Mouse (Mus musculus): ENCODE data around the gene Lta. TPM values are rescaled to one million over a fixed set of nuclear protein-coding genes. Genes with fewer than 3 reads are reported as not detected.

Lta gene
- polyA plus RNA-seq (2014; fragmentation: Illumina TruSeq; extraction: RNeasy Lipid Tissue Mini Kit (QIAGEN cat#74804); ENCODE audit: low read depth, low replicate concordance), result not detected

DNA sequence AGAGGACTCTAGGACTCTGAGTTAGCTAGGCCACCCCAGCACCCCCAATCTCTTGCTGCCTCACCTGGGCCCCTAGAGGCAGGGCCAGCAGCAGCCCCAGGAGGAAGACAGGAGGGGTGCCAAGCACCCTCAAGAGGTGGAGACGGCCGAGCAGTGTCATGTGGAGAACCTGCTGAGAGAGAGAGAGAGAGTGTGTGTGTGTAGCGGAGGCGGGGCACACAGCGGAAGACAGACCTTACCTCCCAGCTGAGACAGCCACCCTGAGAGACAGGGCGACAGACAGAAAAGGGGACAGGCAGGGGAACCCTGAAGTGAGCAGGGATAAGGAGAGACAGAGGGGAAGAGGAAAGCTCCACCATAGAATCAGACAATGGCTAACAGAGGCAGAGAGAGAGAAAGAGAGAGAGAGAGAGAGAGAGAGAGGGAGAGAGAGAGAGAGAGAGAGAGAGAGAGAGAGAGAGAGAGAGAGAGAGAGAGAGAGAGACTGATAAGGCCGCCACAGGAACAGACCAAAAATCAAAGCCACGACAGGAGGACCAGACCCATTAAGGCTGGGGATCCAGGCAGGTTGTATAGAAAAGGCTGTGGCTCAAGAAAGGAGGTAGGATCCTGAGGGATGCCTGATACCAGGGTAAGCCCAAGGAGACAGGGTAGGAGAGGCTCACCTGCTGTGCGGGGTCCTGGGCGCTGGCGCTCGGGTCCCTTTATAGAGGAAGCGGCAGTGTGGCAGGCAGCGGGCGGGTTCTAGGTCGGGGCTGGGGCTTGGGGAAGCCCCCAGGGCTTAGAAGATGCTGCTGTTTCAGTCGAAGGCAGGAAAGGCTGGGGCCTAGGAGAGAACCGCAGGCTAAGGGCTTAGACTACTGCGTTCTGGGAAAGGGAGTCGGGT lies at the start of gene Lta:
TSS of gene Lta (minus strand) at position 858 of the 886 bp plus-strand sequence.

DNA sequence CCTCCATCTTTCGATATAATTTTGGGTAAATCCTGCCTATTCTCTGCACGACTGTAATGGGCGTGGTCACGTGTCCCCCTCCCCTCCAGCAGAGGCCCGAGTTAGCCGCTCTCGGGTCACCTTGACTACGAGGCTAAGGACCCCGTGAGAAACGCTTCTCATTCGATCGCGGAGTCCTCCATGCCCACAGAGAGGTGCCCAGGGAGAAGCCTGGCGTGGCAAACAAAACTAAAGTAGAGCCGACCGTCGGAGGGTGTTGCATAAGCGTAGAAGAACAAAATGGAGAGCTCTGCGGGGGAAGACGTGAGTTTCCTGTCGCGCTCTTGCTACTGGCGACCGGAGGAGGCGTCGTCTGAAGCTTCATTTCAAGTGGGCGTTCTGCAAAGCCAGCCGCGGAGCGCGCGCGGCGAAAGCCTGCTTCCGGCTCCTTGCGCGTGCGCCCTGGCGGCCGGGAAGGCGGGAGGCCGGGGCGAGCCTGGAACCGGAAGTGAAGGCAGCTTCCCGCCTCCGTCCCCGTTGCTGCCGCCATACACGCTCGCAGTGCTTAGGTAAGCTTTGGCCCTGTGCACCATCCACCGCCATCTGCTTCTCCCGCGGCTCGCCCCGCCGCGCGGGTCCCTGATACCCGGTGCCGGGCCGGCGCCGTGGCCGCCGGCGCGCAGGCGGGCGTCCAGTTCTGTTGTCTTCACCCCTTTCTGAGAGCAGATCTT lies 36.3 kb upstream of the Lta start, which contains the start of gene Ddx39b:
TSS of gene Ddx39b (plus strand) at position 442 of the 710 bp plus-strand sequence.

GRCm38 (mm10) chr17:35235614-35236389 lies 30.7 kb upstream of the Lta start, which contains the start of gene Nfkbil1:
Gene Nfkbil1, minus strand, starts transcription at chr17:35235792.

DNA sequence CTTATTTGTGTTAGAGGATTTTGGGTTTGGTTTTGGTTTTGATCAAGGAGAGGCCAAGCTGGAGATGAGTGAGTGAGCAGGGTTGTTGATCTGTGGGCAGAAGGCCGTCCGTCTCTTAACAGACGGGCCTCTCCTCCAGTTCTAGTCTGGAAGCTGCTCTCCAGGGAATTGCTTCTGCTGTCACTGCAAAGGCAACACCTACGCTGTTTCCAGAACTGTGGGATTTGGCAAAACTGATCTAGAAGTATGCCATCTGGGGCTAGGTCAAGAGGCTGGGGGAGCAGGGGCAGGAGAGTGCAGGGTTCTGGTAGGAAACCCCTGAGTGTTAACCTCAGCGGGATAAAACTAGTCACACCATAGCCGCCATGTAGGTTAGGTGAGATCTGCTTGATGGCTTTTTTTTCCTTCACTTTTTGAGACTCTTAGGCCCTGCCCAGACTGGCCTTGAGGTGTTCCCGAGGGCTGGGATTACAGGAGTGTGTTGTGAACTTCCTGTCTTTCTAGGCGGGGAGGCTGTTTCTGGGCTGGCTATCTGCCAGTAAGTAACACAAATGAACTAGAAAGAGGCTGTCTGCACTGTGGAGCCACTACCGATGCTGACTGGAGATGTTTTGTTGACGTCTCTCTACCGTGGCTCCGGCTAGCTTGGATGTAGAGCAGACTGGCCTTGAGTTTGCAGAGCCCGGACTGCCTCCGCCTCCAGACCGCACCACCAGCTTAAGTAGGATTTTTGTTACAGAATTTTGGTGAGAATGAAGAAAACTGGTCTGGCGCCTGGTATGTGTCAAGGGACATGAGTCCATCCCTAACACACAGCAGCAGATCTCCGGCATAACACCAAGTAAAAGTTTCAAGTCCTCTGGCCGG lies 28.2 kb upstream of the Lta start, which contains the start of gene Atp6v1g2:
TSS of gene Atp6v1g2 (plus strand) at position 547 of the 867 bp plus-strand sequence.

GRCm38 (mm10) chr17:35220156-35220952 lies 15.2 kb upstream of the Lta start, which contains the start of gene Gm16181:
Gene Gm16181, plus strand, starts transcription at chr17:35220834.

DNA sequence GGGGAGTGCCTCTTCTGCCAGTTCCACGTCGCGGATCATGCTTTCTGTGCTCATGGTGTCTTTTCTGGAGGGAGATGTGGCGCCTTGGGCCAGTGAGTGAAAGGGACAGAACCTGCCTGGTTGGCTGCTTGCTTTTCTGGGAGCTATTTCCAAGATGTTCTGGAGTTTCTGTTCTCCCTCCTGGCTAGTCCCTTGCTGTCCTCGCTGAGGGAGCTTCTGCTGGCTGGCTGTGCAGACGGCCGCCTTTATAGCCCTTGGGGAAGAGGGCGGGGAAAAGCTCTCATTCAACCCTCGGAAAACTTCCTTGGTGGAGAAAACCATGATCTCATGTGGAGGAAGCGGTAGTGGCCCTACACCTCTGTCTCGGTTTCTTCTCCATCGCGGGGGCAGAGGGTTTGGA lies 3.4 kb downstream of the Lta start, which contains the start of gene Tnf:
TSS of gene Tnf (minus strand) at position 221 of the 400 bp plus-strand sequence.

DNA sequence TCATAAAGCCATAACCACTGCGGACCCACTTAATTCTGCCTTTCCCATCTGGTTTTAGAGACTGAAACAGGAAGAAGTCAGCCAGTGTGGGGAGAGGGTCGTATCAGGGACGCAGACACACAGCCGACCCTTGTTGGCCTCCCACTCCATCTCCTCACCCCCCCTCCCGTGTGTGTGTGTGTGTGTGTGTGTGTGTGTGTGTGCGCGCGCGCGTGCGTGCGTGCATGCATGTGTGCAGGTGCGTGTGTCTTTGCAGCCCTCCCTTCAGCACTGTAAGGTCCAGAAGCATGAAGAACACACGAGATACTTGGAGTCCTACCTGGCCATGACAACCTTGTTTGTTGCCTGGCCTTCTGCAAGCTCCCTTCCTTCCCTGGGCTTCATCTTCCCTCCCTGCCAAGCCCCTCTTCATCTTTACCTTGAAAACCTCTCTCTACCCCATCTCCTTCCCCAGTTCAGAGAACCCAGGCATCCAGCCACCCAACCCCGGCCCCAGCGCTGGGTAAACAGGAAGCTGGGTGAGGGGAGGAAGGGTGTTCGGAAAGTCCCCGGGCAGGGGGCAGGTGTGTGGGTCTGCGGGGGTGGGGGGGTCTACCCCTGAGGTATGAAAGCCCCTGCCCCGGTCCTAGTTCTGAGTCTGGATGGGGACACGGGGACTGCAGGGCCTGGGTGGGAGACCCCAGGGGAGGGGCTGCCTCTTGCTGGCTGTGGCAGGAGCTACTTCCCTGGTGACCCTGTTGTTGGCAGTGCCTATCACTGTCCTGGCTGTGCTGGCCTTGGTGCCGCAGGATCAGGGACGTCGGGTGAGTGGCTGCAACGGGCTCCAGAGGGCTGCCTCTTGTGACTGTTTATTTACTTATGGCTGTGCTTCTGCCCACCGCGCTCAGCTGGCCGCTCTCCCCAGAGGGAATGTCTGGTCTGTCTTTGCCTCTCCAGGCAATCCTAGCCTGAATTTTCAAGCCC lies 11.0 kb downstream of the Lta start, which contains the start of gene Ltb:
TSS of gene Ltb (plus strand) at position 559 of the 963 bp plus-strand sequence.

GRCm38 (mm10) chr17:35187959-35188610 lies 17.1 kb downstream of the Lta start, which contains the start of gene Lst1:
Gene Lst1, minus strand, starts transcription at chr17:35188439.

GRCm38 (mm10) chr17:35175968-35176367 lies 29.2 kb downstream of the Lta start, which contains the start of gene Aif1:
Gene Aif1, minus strand, starts transcription at chr17:35176068.

DNA sequence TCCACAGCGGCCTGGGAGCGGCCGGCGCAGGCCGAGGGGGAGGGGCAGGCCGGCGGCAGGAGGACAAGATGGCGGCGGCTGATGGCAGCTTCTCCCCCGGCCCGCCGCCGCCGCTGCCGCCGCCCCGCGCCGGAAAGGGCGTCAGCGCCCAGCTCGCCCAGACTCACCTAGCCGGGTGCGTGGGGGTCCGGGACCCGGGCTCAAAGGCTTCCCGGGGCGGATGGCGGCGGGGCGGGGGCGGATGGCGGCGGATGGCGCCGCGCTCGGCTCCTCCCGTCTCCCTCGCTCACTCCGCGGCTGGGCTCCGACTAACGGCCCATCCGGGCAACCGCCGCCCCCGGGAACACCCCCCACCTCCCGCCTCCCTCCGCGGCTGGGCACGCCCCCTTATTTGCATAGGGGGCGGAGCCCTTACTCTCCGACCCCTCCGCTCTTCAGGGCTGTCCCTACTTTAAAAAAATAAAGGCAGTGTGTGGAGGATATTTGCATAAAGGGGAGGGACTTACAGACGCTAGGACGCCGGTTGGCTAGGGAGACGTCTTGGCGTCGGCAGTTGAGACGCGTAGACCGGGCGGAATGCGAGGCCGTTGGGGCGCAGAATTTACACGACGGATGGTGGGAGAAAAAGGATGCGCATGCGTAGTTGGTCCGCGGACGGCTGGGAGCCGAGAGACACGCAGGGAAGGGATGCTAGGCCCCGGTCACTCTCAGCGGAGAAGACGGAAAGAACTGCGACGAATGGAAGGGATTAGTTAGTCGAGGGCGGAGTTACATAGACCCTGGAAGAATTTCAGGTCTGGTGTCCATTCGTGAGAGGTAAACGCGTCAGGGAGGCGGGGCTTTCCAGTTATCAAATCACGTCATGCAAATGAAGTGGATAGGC lies 40.3 kb downstream of the Lta start, which contains the start of gene Prrc2a:
TSS of gene Prrc2a (minus strand) at position 330 of the 883 bp plus-strand sequence.

Other genes starting within 250 kb of the Lta start
- 46.5 TPM for gene Hspa1b, start 246.1 kb downstream of the Lta start, polyA plus RNA-seq (2014; fragmentation: Illumina TruSeq; extraction: RNeasy Lipid Tissue Mini Kit (QIAGEN cat#74804); ENCODE audit: low read depth, low replicate concordance)
- not detected for gene Gm20481, start 235.4 kb downstream of the Lta start, polyA plus RNA-seq (2014; fragmentation: Illumina TruSeq; extraction: RNeasy Lipid Tissue Mini Kit (QIAGEN cat#74804); ENCODE audit: low read depth, low replicate concordance)
- 23.9 TPM for gene Hspa1a, start 233.2 kb downstream of the Lta start, polyA plus RNA-seq (2014; fragmentation: Illumina TruSeq; extraction: RNeasy Lipid Tissue Mini Kit (QIAGEN cat#74804); ENCODE audit: low read depth, low replicate concordance)
- gene Hspa1l, start 232.6 kb downstream of the Lta start, polyA plus RNA-seq (2014; fragmentation: Illumina TruSeq; extraction: RNeasy Lipid Tissue Mini Kit (QIAGEN cat#74804); ENCODE audit: low read depth, low replicate concordance), result not detected
- gene Lsm2, start 223.5 kb downstream of the Lta start, polyA plus RNA-seq (2014; fragmentation: Illumina TruSeq; extraction: RNeasy Lipid Tissue Mini Kit (QIAGEN cat#74804); ENCODE audit: low read depth, low replicate concordance), result 9.4 TPM
- 10.7 TPM for gene Vars, start 204.4 kb downstream of the Lta start, polyA plus RNA-seq (2014; fragmentation: Illumina TruSeq; extraction: RNeasy Lipid Tissue Mini Kit (QIAGEN cat#74804); ENCODE audit: low read depth, low replicate concordance)
- gene Vwa7, start 188.8 kb downstream of the Lta start, polyA plus RNA-seq (2014; fragmentation: Illumina TruSeq; extraction: RNeasy Lipid Tissue Mini Kit (QIAGEN cat#74804); ENCODE audit: low read depth, low replicate concordance), result not detected
- gene Sapcd1, start 177.3 kb downstream of the Lta start, polyA plus RNA-seq (2014; fragmentation: Illumina TruSeq; extraction: RNeasy Lipid Tissue Mini Kit (QIAGEN cat#74804); ENCODE audit: low read depth, low replicate concordance), result not detected
- not detected for gene Msh5, start 158.6 kb downstream of the Lta start, polyA plus RNA-seq (2014; fragmentation: Illumina TruSeq; extraction: RNeasy Lipid Tissue Mini Kit (QIAGEN cat#74804); ENCODE audit: low read depth, low replicate concordance)
- gene Clic1, start 155.4 kb downstream of the Lta start, polyA plus RNA-seq (2014; fragmentation: Illumina TruSeq; extraction: RNeasy Lipid Tissue Mini Kit (QIAGEN cat#74804); ENCODE audit: low read depth, low replicate concordance), result 23.6 TPM
- gene Ddah2, start 146.3 kb downstream of the Lta start, polyA plus RNA-seq (2014; fragmentation: Illumina TruSeq; extraction: RNeasy Lipid Tissue Mini Kit (QIAGEN cat#74804); ENCODE audit: low read depth, low replicate concordance), result not detected
- gene Ly6g6c, start 140.0 kb downstream of the Lta start, polyA plus RNA-seq (2014; fragmentation: Illumina TruSeq; extraction: RNeasy Lipid Tissue Mini Kit (QIAGEN cat#74804); ENCODE audit: low read depth, low replicate concordance), result not detected
- not detected for gene Mpig6b, start 139.2 kb downstream of the Lta start, polyA plus RNA-seq (2014; fragmentation: Illumina TruSeq; extraction: RNeasy Lipid Tissue Mini Kit (QIAGEN cat#74804); ENCODE audit: low read depth, low replicate concordance)
- gene Ly6g6e, start 128.4 kb downstream of the Lta start, polyA plus RNA-seq (2014; fragmentation: Illumina TruSeq; extraction: RNeasy Lipid Tissue Mini Kit (QIAGEN cat#74804); ENCODE audit: low read depth, low replicate concordance), result not detected
- gene Ly6g6d, start 127.3 kb downstream of the Lta start, polyA plus RNA-seq (2014; fragmentation: Illumina TruSeq; extraction: RNeasy Lipid Tissue Mini Kit (QIAGEN cat#74804); ENCODE audit: low read depth, low replicate concordance), result not detected
- not detected for gene Ly6g6f, start 119.7 kb downstream of the Lta start, polyA plus RNA-seq (2014; fragmentation: Illumina TruSeq; extraction: RNeasy Lipid Tissue Mini Kit (QIAGEN cat#74804); ENCODE audit: low read depth, low replicate concordance)
- gene Abhd16a, start 116.1 kb downstream of the Lta start, polyA plus RNA-seq (2014; fragmentation: Illumina TruSeq; extraction: RNeasy Lipid Tissue Mini Kit (QIAGEN cat#74804); ENCODE audit: low read depth, low replicate concordance), result 4.8 TPM
- not detected for gene Ly6g5c, start 97.1 kb downstream of the Lta start, polyA plus RNA-seq (2014; fragmentation: Illumina TruSeq; extraction: RNeasy Lipid Tissue Mini Kit (QIAGEN cat#74804); ENCODE audit: low read depth, low replicate concordance)
- not detected for gene Ly6g5b, start 89.9 kb downstream of the Lta start, polyA plus RNA-seq (2014; fragmentation: Illumina TruSeq; extraction: RNeasy Lipid Tissue Mini Kit (QIAGEN cat#74804); ENCODE audit: low read depth, low replicate concordance)
- gene Gpank1, start 83.9 kb downstream of the Lta start, polyA plus RNA-seq (2014; fragmentation: Illumina TruSeq; extraction: RNeasy Lipid Tissue Mini Kit (QIAGEN cat#74804); ENCODE audit: low read depth, low replicate concordance), result 1.4 TPM
- 163 TPM for gene Csnk2b, start 83.3 kb downstream of the Lta start, polyA plus RNA-seq (2014; fragmentation: Illumina TruSeq; extraction: RNeasy Lipid Tissue Mini Kit (QIAGEN cat#74804); ENCODE audit: low read depth, low replicate concordance)
- 1.3 TPM for gene D17H6S53E, start 79.0 kb downstream of the Lta start, polyA plus RNA-seq (2014; fragmentation: Illumina TruSeq; extraction: RNeasy Lipid Tissue Mini Kit (QIAGEN cat#74804); ENCODE audit: low read depth, low replicate concordance)
- gene Apom, start 73.3 kb downstream of the Lta start, polyA plus RNA-seq (2014; fragmentation: Illumina TruSeq; extraction: RNeasy Lipid Tissue Mini Kit (QIAGEN cat#74804); ENCODE audit: low read depth, low replicate concordance), result not detected
- gene Bag6, start 70.2 kb downstream of the Lta start, polyA plus RNA-seq (2014; fragmentation: Illumina TruSeq; extraction: RNeasy Lipid Tissue Mini Kit (QIAGEN cat#74804); ENCODE audit: low read depth, low replicate concordance), result 11.5 TPM
- 7.2 TPM for gene Prrc2a, start 40.5 kb downstream of the Lta start, polyA plus RNA-seq (2014; fragmentation: Illumina TruSeq; extraction: RNeasy Lipid Tissue Mini Kit (QIAGEN cat#74804); ENCODE audit: low read depth, low replicate concordance)
- gene Aif1, start 29.3 kb downstream of the Lta start, polyA plus RNA-seq (2014; fragmentation: Illumina TruSeq; extraction: RNeasy Lipid Tissue Mini Kit (QIAGEN cat#74804); ENCODE audit: low read depth, low replicate concordance), result 8.7 TPM
- not detected for gene Lst1, start 16.9 kb downstream of the Lta start, polyA plus RNA-seq (2014; fragmentation: Illumina TruSeq; extraction: RNeasy Lipid Tissue Mini Kit (QIAGEN cat#74804); ENCODE audit: low read depth, low replicate concordance)
- not detected for gene Ltb, start 10.9 kb downstream of the Lta start, polyA plus RNA-seq (2014; fragmentation: Illumina TruSeq; extraction: RNeasy Lipid Tissue Mini Kit (QIAGEN cat#74804); ENCODE audit: low read depth, low replicate concordance)
- gene Tnf, start 3.3 kb downstream of the Lta start, polyA plus RNA-seq (2014; fragmentation: Illumina TruSeq; extraction: RNeasy Lipid Tissue Mini Kit (QIAGEN cat#74804); ENCODE audit: low read depth, low replicate concordance), result not detected
- not detected for gene Gm16181, start 15.5 kb upstream of the Lta start, polyA plus RNA-seq (2014; fragmentation: Illumina TruSeq; extraction: RNeasy Lipid Tissue Mini Kit (QIAGEN cat#74804); ENCODE audit: low read depth, low replicate concordance)
- gene Atp6v1g2, start 28.3 kb upstream of the Lta start, polyA plus RNA-seq (2014; fragmentation: Illumina TruSeq; extraction: RNeasy Lipid Tissue Mini Kit (QIAGEN cat#74804); ENCODE audit: low read depth, low replicate concordance), result 5.0 TPM
- gene Nfkbil1, start 30.4 kb upstream of the Lta start, polyA plus RNA-seq (2014; fragmentation: Illumina TruSeq; extraction: RNeasy Lipid Tissue Mini Kit (QIAGEN cat#74804); ENCODE audit: low read depth, low replicate concordance), result not detected
- 11.1 TPM for gene Ddx39b, start 36.4 kb upstream of the Lta start, polyA plus RNA-seq (2014; fragmentation: Illumina TruSeq; extraction: RNeasy Lipid Tissue Mini Kit (QIAGEN cat#74804); ENCODE audit: low read depth, low replicate concordance)
- gene H2-D1, start 57.4 kb upstream of the Lta start, polyA plus RNA-seq (2014; fragmentation: Illumina TruSeq; extraction: RNeasy Lipid Tissue Mini Kit (QIAGEN cat#74804); ENCODE audit: low read depth, low replicate concordance), result 42.0 TPM
- gene H2-Q1, start 115.1 kb upstream of the Lta start, polyA plus RNA-seq (2014; fragmentation: Illumina TruSeq; extraction: RNeasy Lipid Tissue Mini Kit (QIAGEN cat#74804); ENCODE audit: low read depth, low replicate concordance), result not detected
- gene H2-Q2, start 136.9 kb upstream of the Lta start, polyA plus RNA-seq (2014; fragmentation: Illumina TruSeq; extraction: RNeasy Lipid Tissue Mini Kit (QIAGEN cat#74804); ENCODE audit: low read depth, low replicate concordance), result 2.0 TPM
- gene H2-Q4, start 174.3 kb upstream of the Lta start, polyA plus RNA-seq (2014; fragmentation: Illumina TruSeq; extraction: RNeasy Lipid Tissue Mini Kit (QIAGEN cat#74804); ENCODE audit: low read depth, low replicate concordance), result 19.9 TPM
- gene H2-Q6, start 219.5 kb upstream of the Lta start, polyA plus RNA-seq (2014; fragmentation: Illumina TruSeq; extraction: RNeasy Lipid Tissue Mini Kit (QIAGEN cat#74804); ENCODE audit: low read depth, low replicate concordance), result 3.8 TPM
- gene H2-Q7, start 233.8 kb upstream of the Lta start, polyA plus RNA-seq (2014; fragmentation: Illumina TruSeq; extraction: RNeasy Lipid Tissue Mini Kit (QIAGEN cat#74804); ENCODE audit: low read depth, low replicate concordance), result 3.2 TPM

Measured in adrenal gland, adult 10 weeks (tissue).